ENCODE assay signal across 8 mouse cellular contexts in genomic region chr2:173050604-173051382, GRCm38 (mm10). TPM values are rescaled to one million over a fixed set of nuclear protein-coding genes. Genes with fewer than 3 reads are reported as not detected.
DNase-seq lines count a peak whose midpoint lies in the region; ATAC-seq lines count a peak whose summit lies in the region.

No protein-coding gene starts in this region.

- H3K4me3 ChIP-seq in midbrain, embryonic 10.5 days: 0 out of 2 replicates have a peak overlapping the region, but pooled peaks have one; percentile 9
- H3K4me3 ChIP-seq in midbrain, embryonic 15.5 days: no peak overlapping the region
- no peak overlapping the region for H3K4me3 ChIP-seq in liver, embryonic 13.5 days (replicated peaks)

- H3K4me1 ChIP-seq in midbrain, embryonic 10.5 days: peaks cover 54% of the 10 kb centered on the region
- no peaks in the 10 kb centered on the region for H3K4me1 ChIP-seq in midbrain, embryonic 15.5 days
- H3K4me1 ChIP-seq in liver, embryonic 13.5 days (replicated peaks): peaks cover 63% of the 10 kb centered on the region

- H3K9ac ChIP-seq in midbrain, embryonic 15.5 days: no peak overlapping the region
- H3K9ac ChIP-seq in liver, embryonic 13.5 days: peak overlapping the region; percentile 26; the same call in 1 of the 2 replicates

- peak; percentile 39 for DNase-seq in CD4-positive, CD25-positive, alpha-beta regulatory T cell, adult 2 months (ENCODE audit: low read depth, low spot score)
- DNase-seq in midbrain, embryonic 10.5 days (ENCODE audit: low spot score): peak; percentile 34
- DNase-seq in Muller cell, postnatal 12 days (ENCODE audit: inconsistent ontology term): peak; percentile 23
- DNase-seq in liver, embryonic 13.5 days: no peak
- DNase-seq in right cerebral cortex, adult 2 months (ENCODE audit: low spot score in 2 of 2): no peak

- ATAC-seq in CD4-positive, CD25-positive, alpha-beta regulatory T cell, adult 4 months: no peak
- no peak for ATAC-seq in midbrain, embryonic 15.5 days (replicated peaks)
- ATAC-seq in liver, embryonic 13.5 days (ENCODE audit: low read depth): peak; percentile 22
- ATAC-seq in activated CD4-positive, CD25-positive, alpha-beta regulatory T cell, adult 4 months: no peak

- H3K36me3 ChIP-seq in midbrain, embryonic 10.5 days: no peaks in the 10 kb centered on the region
- H3K36me3 ChIP-seq in midbrain, embryonic 15.5 days (replicated peaks): no peaks in the 10 kb centered on the region
- H3K36me3 ChIP-seq in liver, embryonic 13.5 days: no peaks in the 10 kb centered on the region

- H3K4me2 ChIP-seq in midbrain, embryonic 15.5 days: no peak overlapping the region
- no peak overlapping the region; the same call in 1 of the 2 replicates for H3K4me2 ChIP-seq in liver, embryonic 13.5 days

- no peaks in the 10 kb centered on the region for H3K9me3 ChIP-seq in midbrain, embryonic 10.5 days (replicated peaks)
- H3K9me3 ChIP-seq in midbrain, embryonic 15.5 days: no peaks in the 10 kb centered on the region
- H3K9me3 ChIP-seq in liver, embryonic 13.5 days (replicated peaks): no peaks in the 10 kb centered on the region

- WGBS in midbrain, embryonic 10.5 days: 25% methylated on average over 8 of the region's 8 CpGs
- WGBS in midbrain, embryonic 15.5 days: 32% methylated on average over 8 of the region's 8 CpGs
- WGBS in liver, embryonic 13.5 days (ENCODE audit: insufficient replicate concordance): 48% methylated on average over 8 of the region's 8 CpGs

- peak overlapping the region; percentile 77 for H3K27ac ChIP-seq in midbrain, embryonic 10.5 days (replicated peaks)
- no peak overlapping the region for H3K27ac ChIP-seq in midbrain, embryonic 15.5 days
- H3K27ac ChIP-seq in liver, embryonic 13.5 days: peak overlapping the region; percentile 70

- 0 out of 2 replicates have a peak, but pooled peaks cover 14% of the 10 kb centered on the region for H3K27me3 ChIP-seq in midbrain, embryonic 10.5 days (ENCODE audit: low read depth, poor library complexity, severe bottlenecking)
- H3K27me3 ChIP-seq in midbrain, embryonic 15.5 days (replicated peaks): no peaks in the 10 kb centered on the region
- H3K27me3 ChIP-seq in liver, embryonic 13.5 days: peaks cover 5% of the 10 kb centered on the region; the same call in 1 of the 2 replicates

RNA-seq across cellular contexts. Expression of gene Rbm38, which starts 30.5 kb away (rescaled TPM):
- 100 to 1,000 TPM; 154 to 194 TPM for polyA plus RNA-seq in CD4-positive, CD25-positive, alpha-beta regulatory T cell, adult 4 months (2017; shearing (Covaris generic))
- 94.6 and 107 TPM in 2 replicates for polyA plus RNA-seq in midbrain, embryonic 10.5 days (2016; fragmentation: Nextera tagmentation; extraction: Ambion mirVana)
- 13.8 and 16.3 TPM in 2 replicates for polyA plus RNA-seq in midbrain, embryonic 15.5 days (2015; fragmentation: Nextera tagmentation; extraction: Ambion mirVana)
- 260 and 311 TPM in 2 replicates for polyA plus RNA-seq in liver, embryonic 13.5 days (2015; fragmentation: Nextera tagmentation; extraction: Ambion mirVana)
- polyA plus RNA-seq in activated CD4-positive, CD25-positive, alpha-beta regulatory T cell, adult 4 months (2017; shearing (Covaris generic)): 100 to 1,000 TPM; 154 to 186 TPM

RNA-seq across cellular contexts. Expression of gene Rae1, which starts 50.9 kb away (rescaled TPM):
- 10 to 100 TPM; 44.2 to 44.5 TPM for polyA plus RNA-seq in CD4-positive, CD25-positive, alpha-beta regulatory T cell, adult 4 months (2017; shearing (Covaris generic))
- polyA plus RNA-seq in midbrain, embryonic 10.5 days (2016; fragmentation: Nextera tagmentation; extraction: Ambion mirVana): 155 and 169 TPM in 2 replicates
- polyA plus RNA-seq in midbrain, embryonic 15.5 days (2015; fragmentation: Nextera tagmentation; extraction: Ambion mirVana): 118 and 126 TPM in 2 replicates
- polyA plus RNA-seq in liver, embryonic 13.5 days (2015; fragmentation: Nextera tagmentation; extraction: Ambion mirVana): 94.5 and 96.8 TPM in 2 replicates
- 10 to 100 TPM; 54.5 to 63.6 TPM for polyA plus RNA-seq in activated CD4-positive, CD25-positive, alpha-beta regulatory T cell, adult 4 months (2017; shearing (Covaris generic))

Comparison
In these comparisons a context has a peak if more than half of its experiments do, and no peak if none do; other contexts are left out.
1. DNase-seq: peak in CD4-positive, CD25-positive, alpha-beta regulatory T cell, adult 2 months (single experiment), midbrain, embryonic 10.5 days (single experiment) and Muller cell, postnatal 12 days (single experiment); none in liver, embryonic 13.5 days (single experiment) and right cerebral cortex, adult 2 months (0 of 2).